Comparison of ENCODE assay signal across 8 mouse cellular contexts in genomic region chr11:50026521-50027090, GRCm38 (mm10). TPM values are rescaled to one million over a fixed set of nuclear protein-coding genes. Genes with fewer than 3 reads are reported as not detected.
DNase-seq lines count a peak whose midpoint lies in the region; ATAC-seq and TF ChIP-seq lines count a peak whose summit lies in the region.

No protein-coding gene starts in this region.

- intact Hi-C loops in heart, postnatal 36 days (cut with DNase I): loop anchor here (5.0 kb wide), 2 partner anchors 41 to 76 kb away; no protein-coding TSS in a partner anchor

- ATAC-seq in intestine, embryonic 16.5 days: no peak
- ATAC-seq in midbrain, embryonic 14.5 days (ENCODE audit: low FRiP score, low TSS enrichment): no peak

- H3K27ac ChIP-seq in embryonic fibroblast, embryonic 13.5 days (ENCODE audit: insufficient read depth, low read length): no peak overlapping the region
- no peak overlapping the region for H3K27ac ChIP-seq in intestine, embryonic 16.5 days (ENCODE audit: low read length)
- H3K27ac ChIP-seq in midbrain, embryonic 14.5 days (replicated peaks; ENCODE audit: low read depth, low read length): peak overlapping the region; percentile 99; the same call in 1 of the 2 replicates

- no peaks in the 10 kb centered on the region for H3K9me3 ChIP-seq in intestine, embryonic 16.5 days (ENCODE audit: control insufficient read depth, low read length)
- H3K9me3 ChIP-seq in midbrain, embryonic 14.5 days (ENCODE audit: control insufficient read depth, low read length): no peaks in the 10 kb centered on the region

- H3K36me3 ChIP-seq in intestine, embryonic 16.5 days (ENCODE audit: control insufficient read depth, insufficient read depth, low read length): no peaks in the 10 kb centered on the region
- H3K36me3 ChIP-seq in midbrain, embryonic 14.5 days (ENCODE audit: control insufficient read depth, insufficient read depth, low read length): no peaks in the 10 kb centered on the region

- TF ChIP-seq POLR2A in embryonic fibroblast, embryonic 13.5 days (IDR thresholded peaks at IDR 0.05; ENCODE audit: low read depth, low read length): no peak

- no peak for TF ChIP-seq CTCF in embryonic fibroblast, embryonic 13.5 days (IDR thresholded peaks at IDR 0.05; ENCODE audit: borderline replicate concordance, insufficient read depth, low read length)

- peak; percentile 91 for DNase-seq in heart, adult 11 months
- DNase-seq in heart, postnatal 36 days: no peak
- DNase-seq in midbrain, embryonic 14.5 days: peak; percentile 23
- no peak for DNase-seq in thymus, postnatal 14 days
- DNase-seq in layer of hippocampus, adult 18-20 months (ENCODE audit: low spot score in 2 of 2): no peak
- no peak for DNase-seq in spleen, postnatal 10 days (ENCODE audit: low spot score in 2 of 2)

- no peaks in the 10 kb centered on the region for H3K4me1 ChIP-seq in embryonic fibroblast, embryonic 13.5 days (ENCODE audit: control insufficient read depth, insufficient read depth, low read length)
- peaks cover 7% of the 10 kb centered on the region; the same call in 1 of the 2 replicates for H3K4me1 ChIP-seq in intestine, embryonic 16.5 days (ENCODE audit: control insufficient read depth, insufficient read depth, low read length)
- peaks cover 36% of the 10 kb centered on the region for H3K4me1 ChIP-seq in midbrain, embryonic 14.5 days (ENCODE audit: control insufficient read depth, insufficient read depth, low read length)

- H3K9ac ChIP-seq in intestine, embryonic 16.5 days (ENCODE audit: low read depth, low read length): no peak overlapping the region
- peak overlapping the region; percentile 99 for H3K9ac ChIP-seq in midbrain, embryonic 14.5 days (replicated peaks; ENCODE audit: low read length)

- 32% methylated on average over 3 of the region's 3 CpGs for WGBS in intestine, embryonic 16.5 days
- WGBS in midbrain, embryonic 14.5 days: 25% methylated on average over 3 of the region's 3 CpGs

- peak overlapping the region; percentile 92; the same call in 1 of the 2 replicates for H3K4me2 ChIP-seq in intestine, embryonic 16.5 days (ENCODE audit: low read depth, low read length)
- H3K4me2 ChIP-seq in midbrain, embryonic 14.5 days (ENCODE audit: low read length): peak overlapping the region; percentile 74

- no peaks in the 10 kb centered on the region for H3K27me3 ChIP-seq in intestine, embryonic 16.5 days (replicated peaks; ENCODE audit: control insufficient read depth, insufficient read depth, low read length)
- H3K27me3 ChIP-seq in midbrain, embryonic 14.5 days (ENCODE audit: control insufficient read depth, insufficient read depth, low read length): no peaks in the 10 kb centered on the region

- H3K4me3 ChIP-seq in embryonic fibroblast, embryonic 13.5 days (ENCODE audit: insufficient read depth, low read length): peak overlapping the region; percentile 67; the same call in 1 of the 2 replicates
- peak overlapping the region; percentile 92 for H3K4me3 ChIP-seq in intestine, embryonic 16.5 days (ENCODE audit: low read length)
- H3K4me3 ChIP-seq in midbrain, embryonic 14.5 days (replicated peaks; ENCODE audit: low read depth, low read length): peak overlapping the region; percentile 98

RNA-seq across cellular contexts. Expression of gene Rnf130, which starts 1.5 kb away (rescaled TPM):
- 10 to 100 TPM; 50.2 to 51.7 TPM for total RNA-seq in heart, postnatal 36 days (2021)
- 28.5 and 31.9 TPM in 2 replicates for polyA plus RNA-seq in embryonic fibroblast, embryonic 13.5 days (2011; ENCODE audit: insufficient read length, low read depth, missing spikeins)
- 14.7 and 21.2 TPM in 2 replicates for polyA plus RNA-seq in intestine, embryonic 16.5 days (2015; fragmentation: Nextera tagmentation; extraction: Ambion mirVana)
- polyA plus RNA-seq in midbrain, embryonic 14.5 days (2014; fragmentation: Nextera tagmentation; extraction: Ambion mirVana): 72.5 and 74.9 TPM in 2 replicates
- total RNA-seq in layer of hippocampus, adult 18-20 months (2021): 10 to 100 TPM; 79.9 to 80.8 TPM

Comparison
In these comparisons a context has a peak if more than half of its experiments do, and no peak if none do; other contexts are left out.
1. DNase-seq: peak in heart, adult 11 months (single experiment) and midbrain, embryonic 14.5 days (single experiment); none in heart, postnatal 36 days (0 of 2), thymus, postnatal 14 days (single experiment), layer of hippocampus, adult 18-20 months (0 of 2) and spleen, postnatal 10 days (0 of 2).
2. Peak in every context shown above with its lines, with median percentiles within 50 percentile points of each other: H3K4me3 ChIP-seq.